Comparison of ENCODE assay signal across 12 mouse cellular contexts in the genomic region with DNA sequence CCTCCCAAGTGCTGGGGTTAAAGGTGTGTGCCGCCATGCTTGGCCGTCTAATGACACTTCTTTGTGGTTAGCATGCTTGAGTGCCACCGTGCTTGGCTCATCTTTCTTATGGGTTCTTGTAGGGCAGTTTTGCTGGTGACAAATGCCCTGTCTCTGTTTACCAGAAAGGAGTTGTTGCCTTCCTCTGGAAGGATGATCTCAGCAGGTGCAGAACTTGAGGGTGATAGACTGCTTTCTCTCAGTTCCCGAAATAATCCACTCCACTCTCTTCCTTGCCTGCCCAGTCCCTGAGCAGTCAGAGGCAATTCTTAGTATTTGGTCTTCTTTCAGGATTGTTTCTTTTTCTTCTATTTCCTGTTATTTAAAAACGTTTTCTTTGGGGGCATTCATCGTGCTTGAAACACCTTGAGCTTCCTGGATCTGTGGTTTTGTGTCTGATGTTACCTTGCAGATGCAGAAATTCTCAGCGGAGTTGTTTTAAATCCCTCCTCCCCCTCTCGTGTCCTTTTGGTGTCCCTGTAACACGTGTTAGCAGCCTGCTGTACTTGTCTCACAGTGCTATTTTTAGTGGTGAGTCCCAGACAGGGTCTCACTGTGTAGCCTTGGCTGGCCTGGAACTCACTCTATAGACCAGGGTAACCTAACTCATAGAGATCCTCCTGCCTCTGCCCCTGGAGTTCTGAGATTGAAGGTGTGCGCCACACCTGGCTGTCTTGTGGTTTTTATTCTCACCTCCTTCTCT. TPM values are rescaled to one million over a fixed set of nuclear protein-coding genes. Genes with fewer than 3 reads are reported as not detected.
DNase-seq lines count a peak whose midpoint lies in the region; ATAC-seq lines count a peak whose summit lies in the region.
"Had no signal": no experiment of that assay in that cellular context is flagged by ENCODE, and none has a peak within 500 bp of the region (broad histone marks: within the 10 kb centered on the region; RNA-seq: fewer than 3 reads in every experiment).

No protein-coding gene starts in this region.

- ATAC-seq in hindbrain, embryonic 11.5 days (ENCODE audit: low FRiP score), result no peak
- ATAC-seq: intestine, embryonic 16.5 days had no signal

- H3K9ac ChIP-seq in hindbrain, embryonic 11.5 days (ENCODE audit: low read depth, low read length), result no peak overlapping the region

- no peak overlapping the region for H3K4me3 ChIP-seq in hindbrain, embryonic 11.5 days (ENCODE audit: low read depth, low read length)

- no peaks in the 10 kb centered on the region for H3K9me3 ChIP-seq in hindbrain, embryonic 11.5 days (ENCODE audit: control insufficient read depth, low read length)

- H3K27me3 ChIP-seq in splenic B cell, adult 2 months (ENCODE audit: control insufficient read depth, insufficient read depth, low read length, poor library complexity, severe bottlenecking), result no peaks in the 10 kb centered on the region
- H3K27me3 ChIP-seq in hindbrain, embryonic 11.5 days (ENCODE audit: control insufficient read depth, insufficient read depth, low read length), result no peaks in the 10 kb centered on the region

- H3K27ac ChIP-seq in hindbrain, embryonic 11.5 days (ENCODE audit: low read depth, low read length), result no peak overlapping the region

- 81% methylated on average over 10 of the region's 10 CpGs for WGBS in hindbrain, embryonic 11.5 days

- DNase-seq in heart, adult 11 months, result peak; percentile 83
- no peak for DNase-seq in heart, adult 8-10 months (ENCODE audit: low spot score)
- peak; percentile 25 to 34 for DNase-seq in spleen, postnatal 36 days (ENCODE audit: low spot score in 2 of 2)
- no peak for DNase-seq in spleen, postnatal 10 days (ENCODE audit: low spot score in 2 of 2)
- DNase-seq in splenic B cell, adult 2 months (ENCODE audit: low read depth, low spot score), result peak; percentile 37
- no peak for DNase-seq in cerebellum, adult 18-20 months
- no peak for DNase-seq in hindbrain, embryonic 11.5 days (ENCODE audit: low spot score)
- no peak for DNase-seq in cerebellum, adult 11 months
- DNase-seq: cerebellum, adult 2 months had no signal

- no peak overlapping the region for H3K4me2 ChIP-seq in hindbrain, embryonic 11.5 days (replicated peaks; ENCODE audit: low read depth, low read length)
- H3K4me2 ChIP-seq: liver, embryonic 11.5 days; midbrain, embryonic 11.5 days had no signal

- H3K4me1 ChIP-seq in hindbrain, embryonic 11.5 days (replicated peaks; ENCODE audit: control insufficient read depth, insufficient read depth, low read length), result no peaks in the 10 kb centered on the region

- no peaks in the 10 kb centered on the region for H3K36me3 ChIP-seq in splenic B cell, adult 2 months (ENCODE audit: control insufficient read depth, insufficient read depth, low read length, poor library complexity, severe bottlenecking)
- H3K36me3 ChIP-seq in hindbrain, embryonic 11.5 days (ENCODE audit: control insufficient read depth, insufficient read depth, low read length), result no peaks in the 10 kb centered on the region

RNA-seq across cellular contexts. Expression of gene Fbxl14, which starts 29.3 kb away (rescaled TPM):
- 10 to 100 TPM; 14.7 to 18.1 (median 16.2) TPM for total RNA-seq in heart, adult 8-10 months (2022)
- 5.8 and 7.0 TPM in 2 replicates for polyA plus RNA-seq in hindbrain, embryonic 11.5 days (2014; fragmentation: Nextera tagmentation; extraction: Ambion mirVana)

RNA-seq across cellular contexts. Expression of gene Wnt5b, which starts 35.3 kb away (rescaled TPM):
- total RNA-seq in heart, adult 8-10 months (2022), result 1 to 10 TPM; 1.6 to 3.8 (median 2.5) TPM
- 5.4 and 5.8 TPM in 2 replicates for polyA plus RNA-seq in hindbrain, embryonic 11.5 days (2014; fragmentation: Nextera tagmentation; extraction: Ambion mirVana)

Comparison
In these comparisons a context has a peak if more than half of its experiments do, and no peak if none do; other contexts are left out.
1. DNase-seq: peak in heart, adult 11 months (single experiment), spleen, postnatal 36 days (2 of 2) and splenic B cell, adult 2 months (single experiment); none in heart, adult 8-10 months (single experiment), spleen, postnatal 10 days (0 of 2), cerebellum, adult 18-20 months (0 of 2), hindbrain, embryonic 11.5 days (single experiment) and cerebellum, adult 11 months (single experiment).